In genomic region chr11:108945666-108946065, GRCm38 (mm10) we compare ENCODE assay signal across 31 mouse cellular contexts. TPM values are rescaled to one million over a fixed set of nuclear protein-coding genes. Genes with fewer than 3 reads are reported as not detected.
A peak's percentile ranks its signal among the peaks of the same experiment; 100 is the strongest.
DNase-seq lines count a peak whose midpoint lies in the region; ATAC-seq and TF ChIP-seq lines count a peak whose summit lies in the region.
"Had no signal": no experiment of that assay in that cellular context is flagged by ENCODE, and none has a peak within 500 bp of the region (broad histone marks: within the 10 kb centered on the region; RNA-seq: fewer than 3 reads in every experiment).

No protein-coding gene starts in this region.

- no peak overlapping the region for H3K9ac ChIP-seq in limb, embryonic 12.5 days (replicated peaks)
- H3K9ac ChIP-seq: embryonic facial prominence, embryonic 15.5 days; forebrain, embryonic 13.5 days; heart, embryonic 13.5 days; kidney, embryonic 15.5 days; limb, embryonic 13.5 days; liver, embryonic 12.5 days; liver, postnatal 0 days; midbrain, embryonic 13.5 days; neural tube, embryonic 15.5 days had no signal

- peaks cover 2% of the 10 kb centered on the region; the same call in 1 of the 2 replicates for H3K4me1 ChIP-seq in lung, adult 2 months (ENCODE audit: control insufficient read depth, insufficient read depth, low read length)
- peaks cover 34% of the 10 kb centered on the region for H3K4me1 ChIP-seq in limb, embryonic 12.5 days (replicated peaks)
- H3K4me1 ChIP-seq: liver, embryonic 12.5 days had no signal

- peaks cover 90% of the 10 kb centered on the region for H3K36me3 ChIP-seq in limb, embryonic 12.5 days

- no peaks in the 10 kb centered on the region for H3K9me3 ChIP-seq in limb, embryonic 12.5 days
- H3K9me3 ChIP-seq: embryonic facial prominence, embryonic 15.5 days; forebrain, embryonic 13.5 days; heart, embryonic 13.5 days; kidney, embryonic 15.5 days; limb, embryonic 13.5 days; liver, embryonic 12.5 days; midbrain, embryonic 13.5 days; neural tube, embryonic 15.5 days had no signal

- WGBS in lung, adult 2 months, result 95% methylated on average over 9 of the region's 9 CpGs
- WGBS in limb, embryonic 12.5 days, result 95% methylated on average over 9 of the region's 9 CpGs

- no peaks in the 10 kb centered on the region for H3K27me3 ChIP-seq in limb, embryonic 12.5 days
- H3K27me3 ChIP-seq: embryonic facial prominence, embryonic 15.5 days; forebrain, embryonic 13.5 days; heart, embryonic 13.5 days; kidney, embryonic 15.5 days; limb, embryonic 13.5 days; liver, embryonic 12.5 days; midbrain, embryonic 13.5 days; neural tube, embryonic 15.5 days had no signal

- peak; percentile 36 to 71 for DNase-seq in cerebellum, postnatal 25 days
- DNase-seq in cerebellum, adult 11 months, result no peak
- peak; percentile 74 for DNase-seq in heart, adult 11 months
- DNase-seq in heart, adult 8-10 months (ENCODE audit: low spot score), result no peak
- peak; percentile 19 for DNase-seq in lung, postnatal 10 days
- no peak for DNase-seq in lung, adult 2 months
- DNase-seq in testis, postnatal 10 days (ENCODE audit: low spot score), result no peak
- DNase-seq: adrenal gland, adult 8-10 months; cerebellum, adult 2 months; gastrocnemius, adult 2 months; gastrocnemius, postnatal 36 days; heart, adult 2 months; heart, postnatal 10 days; kidney, adult 18-20 months; kidney, postnatal 25 days; liver, postnatal 0 days; retina, postnatal 1 day had no signal

- no peak for TF ChIP-seq POLR2A in lung, adult 2 months (IDR thresholded peaks at IDR 0.05; ENCODE audit: borderline replicate concordance, extremely low read depth, low read depth, low read length)

- no peak overlapping the region for H3K4me3 ChIP-seq in lung, adult 2 months (replicated peaks; ENCODE audit: extremely low read depth, low read depth, low read length)
- H3K4me3 ChIP-seq in limb, embryonic 12.5 days (replicated peaks), result no peak overlapping the region
- H3K4me3 ChIP-seq: embryonic facial prominence, embryonic 15.5 days; forebrain, embryonic 13.5 days; gastrocnemius, adult 2 months; heart, adult 2 months; heart, embryonic 13.5 days; kidney, embryonic 15.5 days; layer of hippocampus, adult 2 months; limb, embryonic 13.5 days; liver, embryonic 12.5 days; midbrain, embryonic 13.5 days; neural tube, embryonic 15.5 days had no signal

- H3K27ac ChIP-seq in limb, embryonic 12.5 days, result peak overlapping the region; percentile 51
- H3K27ac ChIP-seq: embryonic facial prominence, embryonic 15.5 days; forebrain, embryonic 13.5 days; gastrocnemius, adult 2 months; heart, adult 2 months; heart, embryonic 13.5 days; kidney, embryonic 15.5 days; layer of hippocampus, adult 2 months; limb, embryonic 13.5 days; liver, embryonic 12.5 days; macrophage; midbrain, embryonic 13.5 days; neural tube, embryonic 15.5 days had no signal

- TF ChIP-seq CTCF in lung, adult 2 months (IDR thresholded peaks at IDR 0.05; ENCODE audit: insufficient read depth, low read length), result no peak

- H3K4me2 ChIP-seq in limb, embryonic 12.5 days, result no peak overlapping the region
- H3K4me2 ChIP-seq: embryonic facial prominence, embryonic 15.5 days; forebrain, embryonic 13.5 days; heart, embryonic 13.5 days; kidney, embryonic 15.5 days; limb, embryonic 13.5 days; liver, embryonic 12.5 days; midbrain, embryonic 13.5 days; neural tube, embryonic 15.5 days had no signal

- no peak for ATAC-seq in limb, embryonic 12.5 days (ENCODE audit: insufficient number of reproducible peaks, insufficient read depth, low FRiP score, low TSS enrichment, low read depth)
- ATAC-seq: CD4-positive, CD25-positive, alpha-beta regulatory T cell, adult 4 months; forebrain, embryonic 13.5 days; hindbrain, embryonic 16.5 days; liver, embryonic 12.5 days; liver, postnatal 0 days; lung, postnatal 0 days; midbrain, embryonic 13.5 days had no signal

RNA-seq across cellular contexts. Expression of gene Axin2, which starts 25.5 kb away (rescaled TPM):
- 1 to 10 TPM; 3.7 to 7.3 (median 4.8) TPM for total RNA-seq in heart, adult 8-10 months (2022)
- 14.4 and 17.9 TPM in 2 replicates for polyA plus RNA-seq in lung, adult 2 months (2012; rRNA removed)
- polyA plus RNA-seq in limb, embryonic 12.5 days (2016; fragmentation: Nextera tagmentation; extraction: Ambion mirVana), result 19.6 and 20.2 TPM in 2 replicates
- polyA plus RNA-seq: macrophage had no signal

Comparison
In these comparisons a context has a peak if more than half of its experiments do, and no peak if none do; other contexts are left out.
1. DNase-seq: peak in cerebellum, postnatal 25 days (2 of 2), heart, adult 11 months (single experiment) and lung, postnatal 10 days (single experiment); none in cerebellum, adult 11 months (single experiment), heart, adult 8-10 months (single experiment), lung, adult 2 months (single experiment) and testis, postnatal 10 days (single experiment).